Mouse (Mus musculus) liver, postnatal 0 days (tissue): ENCODE data around the gene 9930021J03Rik.

Experiments
- CTCF ChIP-seq: sonication (generic); IDR thresholded peaks from 2 replicates; pipeline ENCODE4 v1.5.1; 2016; ENCODE audit warnings: antibody characterized with exemption, low read depth
- EP300 ChIP-seq: IDR thresholded peaks from 2 replicates; pipeline ENCODE4 v1.6.1; 2016; ENCODE audit warnings: antibody characterized with exemption, low read depth, mild to moderate bottlenecking

GRCm38 (mm10) chr19:29708003-29708402, 97.8 kb downstream of the 9930021J03Rik start:
- TF ChIP-seq EP300 (no peak), CTCF (no peak)
